Mouse (Mus musculus) right cerebral cortex, adult 2 months (tissue): ENCODE measurements at regions not wholly inside any gene's neighbourhood (a gene's known extent, or its start where the extent isn't known, plus 50 kb on each side); places are given as distances from the start of the nearest gene placed in this dataset.

Experiments
- DNase-seq, 2 experiments: peaks; one replicate each; pipeline ENCODE4 v3.0.0; 2021 to 2022; ENCODE audit warnings: low spot score in 2 of 2

DNA sequence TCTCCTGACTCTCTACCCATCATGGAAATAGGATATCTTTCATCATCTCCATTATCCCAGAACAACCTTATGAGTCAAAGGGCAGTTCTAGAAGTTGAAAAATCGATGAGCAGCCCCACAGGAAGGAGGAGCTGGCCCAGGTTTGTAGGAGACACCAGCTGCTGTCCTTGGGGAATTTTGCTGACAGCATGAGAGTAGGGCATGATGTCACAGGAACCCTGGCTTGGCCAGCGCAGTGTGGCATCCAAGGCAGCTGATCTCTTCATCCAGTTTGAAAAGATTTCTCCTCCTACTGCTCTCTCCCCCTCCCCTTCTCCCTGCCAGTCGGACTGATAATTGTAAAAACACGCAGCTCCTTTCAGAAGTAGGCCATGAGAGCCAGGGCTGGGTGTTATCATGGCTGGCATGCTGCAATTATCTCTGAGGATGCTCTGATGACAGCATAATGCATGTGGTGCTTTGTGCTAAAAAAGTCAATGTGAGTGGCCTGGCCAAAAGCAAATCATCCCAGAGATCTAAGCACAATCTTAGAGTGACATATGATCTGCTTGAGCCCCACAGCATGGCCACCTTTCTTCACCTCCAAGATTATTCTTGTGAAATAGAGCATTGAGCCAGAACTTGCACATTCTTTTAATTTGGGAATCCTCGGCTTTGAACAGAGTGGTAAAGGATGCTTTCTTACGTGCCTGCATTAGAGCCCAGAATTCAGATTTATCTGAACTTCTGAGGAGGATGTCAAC, 54.2 kb downstream of the Gjd2 start:
- no peak for DNase-seq

DNA sequence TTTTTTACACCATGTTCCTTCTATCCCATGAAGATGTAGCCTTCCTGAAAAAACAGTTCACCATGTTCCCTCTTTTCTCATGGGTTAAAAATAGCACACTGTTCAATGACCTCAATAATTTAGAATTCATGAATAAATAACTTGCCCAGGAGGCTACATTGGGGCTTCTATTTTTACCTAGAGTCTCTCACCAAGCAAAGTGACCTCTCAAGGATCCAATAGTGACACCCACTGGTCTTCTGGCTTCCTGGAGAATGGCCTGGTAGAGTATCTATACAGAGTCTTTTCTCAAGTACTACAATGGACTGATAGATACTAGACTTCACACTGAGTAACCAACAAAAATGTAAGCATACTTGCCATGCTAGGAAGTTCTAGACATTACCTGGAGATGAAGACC, 60.9 kb downstream of the Gjd2 start:
- DNase-seq, result no peak

GRCm38 (mm10) chr2:113949296-113949990, 64.0 kb downstream of the Gjd2 start:
- peak in 1 of 2 experiments; percentile 5 for DNase-seq

DNA sequence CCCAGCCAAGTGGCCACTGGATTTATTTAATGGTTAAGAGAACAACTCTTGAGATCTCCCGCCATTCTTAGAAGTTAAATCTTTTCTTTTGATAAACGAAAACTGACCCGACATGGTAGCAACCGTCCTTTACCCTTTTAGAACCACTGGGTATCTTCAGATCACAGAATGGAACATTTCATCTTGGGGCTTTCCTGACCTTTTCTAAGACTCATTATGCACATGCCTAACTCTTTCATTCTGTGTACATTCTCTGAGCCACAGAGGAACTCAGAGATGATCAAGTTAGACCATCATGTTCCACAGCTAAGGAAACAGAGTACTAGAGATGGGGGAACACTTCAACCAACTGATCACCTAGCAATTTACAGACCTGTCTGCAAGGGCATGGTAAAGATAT, 81.7 kb downstream of the Gjd2 start:
- no peak for DNase-seq

DNA sequence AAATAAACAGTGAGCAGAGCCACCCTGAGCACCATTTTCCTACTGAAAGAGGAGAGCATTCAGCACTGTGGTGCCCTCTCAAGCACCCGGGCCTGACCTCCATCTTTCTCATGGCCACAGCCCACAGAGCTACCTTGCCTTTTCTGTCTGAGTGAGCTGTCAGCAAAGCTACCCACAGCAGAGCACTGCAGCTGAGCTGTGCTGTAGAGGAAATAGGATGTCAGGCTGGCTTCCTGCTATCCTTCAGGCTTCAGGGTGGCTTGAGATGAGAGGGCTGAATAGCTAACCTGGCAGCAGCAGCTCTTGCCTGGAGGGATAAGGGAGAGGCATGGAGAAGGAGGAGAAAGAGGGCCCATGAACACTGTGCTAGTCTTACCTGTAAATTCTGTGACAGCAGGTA, 82.5 kb downstream of the Gjd2 start:
- DNase-seq, result no peak

- no peak for DNase-seq
Measured at GRCm38 (mm10) chr2:113929650-113930049, 81.2 kb upstream of the Arhgap11a start.

DNA sequence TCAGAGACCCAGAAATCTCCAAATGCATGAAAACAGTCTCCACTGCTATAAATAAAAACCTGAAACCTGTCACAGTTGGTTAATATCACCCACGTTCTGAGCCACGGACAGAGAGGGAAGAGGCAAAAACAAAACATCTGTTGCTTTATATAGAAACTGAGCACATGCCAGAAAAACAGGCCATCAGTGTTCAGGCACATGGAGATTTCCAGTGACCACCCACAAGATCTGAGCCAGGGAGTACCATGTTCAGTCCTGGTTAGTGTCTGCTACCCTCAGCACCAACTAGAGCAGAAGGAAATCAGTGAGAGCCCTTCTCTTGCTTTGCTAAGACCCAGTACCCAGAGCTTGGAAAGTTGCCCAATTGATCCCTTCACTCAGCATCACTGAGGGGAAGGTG, 75.7 kb upstream of the Arhgap11a start:
- no peak for DNase-seq

GRCm38 (mm10) chr2:113918913-113919312, 70.5 kb upstream of the Arhgap11a start:
- no peak for DNase-seq

DNA sequence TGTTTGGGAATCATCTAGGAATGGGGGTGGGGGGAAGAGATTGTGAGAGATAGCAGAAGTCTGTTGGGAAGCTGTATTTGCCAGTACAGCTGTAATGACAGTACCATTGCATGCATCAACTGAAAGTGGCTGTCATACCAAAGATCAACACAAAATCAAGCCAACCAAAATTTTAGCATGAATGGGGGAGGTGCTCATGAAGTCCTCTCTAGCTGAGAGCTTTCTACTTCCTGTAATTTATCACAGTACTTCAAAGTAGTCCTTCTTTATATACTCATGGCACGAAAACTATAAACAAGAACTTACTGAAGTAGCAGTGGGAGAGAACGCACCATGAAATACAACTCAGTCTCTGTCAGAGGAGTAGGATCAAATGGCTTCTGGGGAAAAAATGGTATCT, 65.8 kb upstream of the Arhgap11a start:
- DNase-seq, result no peak

- no peak for DNase-seq
Measured at GRCm38 (mm10) chr2:113911188-113911587, 62.7 kb upstream of the Arhgap11a start.

GRCm38 (mm10) chr2:113909502-113909901, 61.0 kb upstream of the Arhgap11a start:
- no peak for DNase-seq

- no peak for DNase-seq
Measured at GRCm38 (mm10) chr2:113908636-113909035, 60.2 kb upstream of the Arhgap11a start.

- no peak for DNase-seq
Measured at GRCm38 (mm10) chr2:113904414-113904813, 56.0 kb upstream of the Arhgap11a start.

DNA sequence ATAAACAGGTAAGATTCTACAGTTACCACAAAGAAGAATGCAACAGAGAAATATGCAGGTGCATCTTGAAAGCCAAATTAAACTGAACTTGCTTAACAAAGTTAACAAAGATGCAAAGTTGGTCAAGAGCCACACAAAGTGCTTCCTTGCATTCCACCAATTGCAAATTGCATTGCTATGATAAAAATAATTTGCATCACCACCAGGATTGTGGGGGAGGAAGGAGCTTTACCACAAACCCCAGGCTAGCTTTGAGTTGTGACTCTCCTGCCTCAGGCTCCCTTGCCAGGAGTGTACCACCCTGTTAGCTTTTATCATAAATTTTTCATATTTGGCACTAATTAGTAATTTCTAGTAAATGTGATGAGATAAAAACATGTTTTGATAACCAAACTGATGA, 55.4 kb upstream of the Arhgap11a start:
- no peak for DNase-seq

DNA sequence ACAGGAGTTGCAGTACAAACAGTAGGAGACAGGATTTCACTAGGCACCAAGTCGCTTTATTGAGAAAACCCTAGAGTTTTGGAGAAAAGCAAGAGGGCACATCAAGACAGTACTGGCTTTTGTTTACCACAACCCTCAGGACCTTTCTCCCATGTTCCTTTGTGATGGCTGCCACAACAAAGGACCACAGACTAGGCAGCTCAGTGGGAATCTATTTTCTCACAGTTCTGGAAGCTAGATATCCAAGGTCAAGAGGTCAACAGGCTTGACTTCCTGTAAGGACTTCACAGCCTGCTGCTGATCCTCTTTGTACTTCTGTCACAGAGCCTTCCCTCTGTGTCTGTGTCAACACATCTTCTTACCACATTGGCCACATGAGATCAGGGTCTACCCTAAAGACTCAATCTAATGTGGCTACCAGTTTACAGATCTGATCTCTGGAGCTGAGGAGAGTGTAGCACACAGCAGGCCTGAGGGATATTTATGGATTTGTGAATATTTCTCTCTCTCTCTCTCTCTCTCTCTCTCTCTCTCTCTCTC, 54.6 kb upstream of the Arhgap11a start:
- DNase-seq, result no peak

GRCm38 (mm10) chr2:113902406-113902805, 53.9 kb upstream of the Arhgap11a start:
- no peak for DNase-seq

GRCm38 (mm10) chr2:113900496-113900895, 52.0 kb upstream of the Arhgap11a start:
- DNase-seq, result no peak

GRCm38 (mm10) chr2:113898747-113899146, 50.3 kb upstream of the Arhgap11a start:
- no peak for DNase-seq
